Mouse (Mus musculus) gastrocnemius, postnatal 4 days (tissue): ENCODE data around the gene Bcl2l1. TPM values are rescaled to one million over a fixed set of nuclear protein-coding genes. Genes with fewer than 3 reads are reported as not detected.

ENCODE experiments used
- DNase-seq, 2 experiments: peaks; one replicate each; pipeline ENCODE4 v3.0.0; 2021 to 2022; ENCODE audit warnings: low spot score in 2 of 2, mixed read lengths in 2 of 2
- total RNA-seq, 2 experiments: library from RNA; stranded (reverse); gene quantifications; 2 replicates each; pipeline ENCODE4 v1.2.3; 2021

Gene Bcl2l1
- total RNA-seq, 2 experiments from 2014 or later = 24.5 to 29.2 TPM

- DNase-seq = no peak
Measured at GRCm38 (mm10) chr2:152804408-152805110, 27.0 kb downstream of the Bcl2l1 start.

GRCm38 (mm10) chr2:152803081-152803480 is 28.4 kb downstream of the Bcl2l1 start:
- no peak for DNase-seq

- DNase-seq = no peak
Measured at GRCm38 (mm10) chr2:152802303-152802702, 29.2 kb downstream of the Bcl2l1 start.

GRCm38 (mm10) chr2:152800762-152801113 is 30.8 kb downstream of the Bcl2l1 start:
- DNase-seq = no peak

- DNase-seq = no peak
Measured at GRCm38 (mm10) chr2:152799954-152800761, 31.4 kb downstream of the Bcl2l1 start.

GRCm38 (mm10) chr2:152797589-152797988 is 33.9 kb downstream of the Bcl2l1 start:
- no peak for DNase-seq

GRCm38 (mm10) chr2:152794281-152794827 is 37.2 kb downstream of the Bcl2l1 start:
- no peak for DNase-seq

- DNase-seq = no peak
Measured at GRCm38 (mm10) chr2:152793381-152793780, 38.1 kb downstream of the Bcl2l1 start.

GRCm38 (mm10) chr2:152792461-152792860 is 39.1 kb downstream of the Bcl2l1 start:
- no peak for DNase-seq

- DNase-seq = no peak
Measured at GRCm38 (mm10) chr2:152789591-152789999, 41.9 kb downstream of the Bcl2l1 start.

- no peak for DNase-seq
Measured at GRCm38 (mm10) chr2:152788892-152789421, 42.6 kb downstream of the Bcl2l1 start.

GRCm38 (mm10) chr2:152787543-152787942 is 44.0 kb downstream of the Bcl2l1 start:
- no peak for DNase-seq

GRCm38 (mm10) chr2:152787136-152787535 is 44.4 kb downstream of the Bcl2l1 start:
- no peak for DNase-seq

GRCm38 (mm10) chr2:152785446-152786350 is 45.8 kb downstream of the Bcl2l1 start:
- DNase-seq = peak in 1 of 2 experiments; percentile 57

- no peak for DNase-seq
Measured at GRCm38 (mm10) chr2:152784640-152785039, 46.9 kb downstream of the Bcl2l1 start.

GRCm38 (mm10) chr2:152783241-152783640 is 48.3 kb downstream of the Bcl2l1 start:
- DNase-seq = no peak

GRCm38 (mm10) chr2:152782656-152783055 is 48.9 kb downstream of the Bcl2l1 start:
- DNase-seq = no peak

- DNase-seq = no peak
Measured at GRCm38 (mm10) chr2:152781031-152781711, 50.4 kb downstream of the Bcl2l1 start.

GRCm38 (mm10) chr2:152780466-152780865 is 51.1 kb downstream of the Bcl2l1 start:
- no peak for DNase-seq

- DNase-seq = no peak
Measured at GRCm38 (mm10) chr2:152777081-152777480, 54.4 kb downstream of the Bcl2l1 start.
